Mouse (Mus musculus): ENCODE measurements around the gene Nfkb1.

Gene Nfkb1

DNA sequence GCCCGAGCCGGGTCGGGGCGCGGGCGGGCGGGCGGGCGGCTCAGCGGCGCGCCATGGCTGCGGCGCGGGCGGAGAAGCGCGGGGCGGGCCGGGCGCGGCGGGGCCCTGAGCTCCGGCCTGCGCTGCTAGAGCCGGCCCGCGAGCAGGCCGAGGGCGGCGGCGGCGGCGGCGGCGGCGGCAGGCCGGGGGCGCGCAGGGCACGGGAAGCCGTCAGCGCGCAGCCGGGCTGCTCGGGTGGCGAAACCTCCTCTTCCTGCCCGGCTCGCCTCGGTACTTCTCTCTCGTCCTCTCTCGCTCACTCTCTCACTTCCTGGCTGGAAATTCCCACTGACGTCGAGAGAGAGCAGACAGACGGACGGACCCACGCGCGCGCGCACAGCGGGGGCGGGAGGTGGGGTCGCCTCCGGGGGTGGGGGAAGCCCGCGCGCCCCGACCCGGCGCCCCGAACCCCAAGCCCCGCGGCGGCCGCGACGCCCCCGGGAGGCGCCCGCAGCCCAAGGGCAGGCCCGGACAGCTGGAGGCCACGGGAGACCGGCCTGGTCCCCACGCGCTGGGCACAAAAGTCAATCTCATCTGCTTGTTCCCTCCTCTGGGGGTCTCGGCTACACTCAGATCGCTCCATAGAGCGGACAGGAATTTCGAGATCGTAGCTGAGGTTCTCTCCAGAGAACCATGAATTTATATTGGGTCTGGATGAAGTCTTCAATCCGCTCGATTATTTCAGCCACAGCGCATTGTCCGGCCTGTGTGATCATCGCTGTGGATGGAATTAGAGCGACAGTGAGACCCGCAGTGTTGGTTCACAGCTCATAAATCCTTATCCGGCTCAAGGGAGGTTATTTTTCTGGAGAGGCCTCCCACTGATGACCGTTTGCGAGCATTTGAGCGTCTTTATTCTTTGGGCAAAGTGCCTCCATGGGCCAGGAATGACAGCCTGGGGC lies at the start of gene Nfkb1:
Nfkb1 (minus strand) TSS at position 357 of the 941 bp plus-strand sequence.
- DNase-seq (ENCODE audit: low spot score in 2 of 2), result peak in 1 of 2 experiments; percentile 51

- no peak for DNase-seq (ENCODE audit: low spot score in 2 of 2)
These were observed 49.4 kb upstream of the Nfkb1 start for GRCm38 (mm10) chr3:135740711-135741110.

DNA sequence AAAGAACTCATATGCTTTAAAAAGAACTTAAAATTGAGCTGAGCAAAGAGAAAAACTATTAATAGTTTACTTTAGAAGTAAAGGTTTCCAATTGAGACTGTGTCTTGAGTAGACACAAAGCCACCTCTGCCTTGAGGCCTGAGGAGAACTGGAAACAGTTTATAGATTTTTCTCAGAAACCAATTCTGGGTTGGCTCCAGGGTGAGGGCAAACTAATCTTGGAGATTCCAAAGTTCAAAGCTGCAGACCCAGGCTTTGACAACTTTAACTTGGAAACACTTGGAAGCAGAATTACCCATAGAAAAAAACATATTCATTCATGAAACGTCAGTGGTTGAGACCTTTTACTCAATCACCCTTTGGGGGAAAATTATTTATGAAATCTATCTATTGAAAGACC lies 43.4 kb upstream of the Nfkb1 start:
- no peak for DNase-seq (ENCODE audit: low spot score in 2 of 2)

DNA sequence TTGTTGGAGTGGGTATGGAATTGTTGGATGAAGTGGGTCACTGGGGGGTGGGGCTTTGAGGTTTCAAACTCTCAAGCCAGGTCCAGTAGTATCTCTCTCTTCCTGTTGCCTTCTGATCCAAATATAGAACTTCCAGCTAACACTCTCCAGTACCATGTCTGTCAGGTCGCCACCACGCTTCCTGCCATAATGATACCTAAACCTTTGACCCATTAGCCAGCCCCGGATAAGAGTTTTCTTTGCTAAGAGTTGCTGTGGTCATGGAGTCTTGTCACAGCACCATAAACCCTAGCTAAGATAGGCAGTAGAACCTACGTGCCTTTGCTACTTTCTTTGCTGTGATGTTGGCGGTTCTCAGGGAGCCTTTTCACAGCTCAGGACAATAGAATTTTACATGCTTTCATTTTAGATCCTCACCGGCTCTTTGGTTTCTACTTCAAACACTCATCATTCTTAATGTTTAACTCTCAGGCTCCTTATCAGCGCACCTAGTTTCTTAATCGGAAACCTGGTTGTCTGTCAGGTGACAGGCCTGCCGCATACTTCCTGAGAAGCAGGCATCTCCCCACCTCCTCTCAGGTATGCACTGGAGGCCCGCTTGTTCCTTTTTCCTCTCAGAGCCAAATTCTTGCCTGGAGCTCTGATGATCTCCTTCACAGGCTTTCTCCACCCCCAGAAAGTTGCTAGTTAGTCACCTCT lies 41.5 kb upstream of the Nfkb1 start:
- no peak for DNase-seq (ENCODE audit: low spot score in 2 of 2)

DNA sequence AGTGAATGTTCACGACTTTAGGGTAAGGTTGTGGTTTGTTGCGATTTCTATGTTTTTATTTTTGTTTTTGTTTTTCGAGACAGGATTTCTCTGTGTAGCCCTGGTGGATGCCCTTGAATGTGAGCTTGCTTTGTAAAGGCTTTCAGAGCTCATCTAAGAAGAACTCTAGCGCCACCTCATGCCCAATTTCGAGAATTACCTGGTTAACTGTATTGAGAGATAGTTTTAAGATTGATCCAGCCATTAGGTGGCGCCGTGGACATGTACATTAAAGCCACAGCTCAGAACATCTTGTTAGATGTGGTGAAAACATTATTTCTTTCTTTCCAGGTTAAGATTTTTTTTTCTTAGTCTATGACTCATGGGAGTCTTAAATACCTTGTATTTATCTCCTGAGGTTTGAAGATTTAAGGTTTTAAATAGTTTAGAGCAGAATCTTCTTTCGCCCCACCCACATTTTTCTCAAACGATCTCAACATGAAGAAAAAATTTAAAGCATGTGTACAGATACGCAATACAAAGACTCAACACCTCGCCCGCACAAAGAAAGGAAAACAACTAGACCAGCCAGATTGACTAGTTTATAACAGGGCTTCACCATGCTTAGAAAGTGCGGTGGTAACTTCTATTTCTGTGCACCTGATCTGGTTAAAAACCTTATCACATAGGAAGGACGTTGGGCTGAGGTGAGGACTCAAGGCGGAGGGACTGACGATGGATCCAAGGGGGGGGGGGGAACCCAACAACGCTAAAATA lies 40.1 kb upstream of the Nfkb1 start:
- peak; percentile 92 to 100 for DNase-seq (ENCODE audit: low spot score in 2 of 2)

DNA sequence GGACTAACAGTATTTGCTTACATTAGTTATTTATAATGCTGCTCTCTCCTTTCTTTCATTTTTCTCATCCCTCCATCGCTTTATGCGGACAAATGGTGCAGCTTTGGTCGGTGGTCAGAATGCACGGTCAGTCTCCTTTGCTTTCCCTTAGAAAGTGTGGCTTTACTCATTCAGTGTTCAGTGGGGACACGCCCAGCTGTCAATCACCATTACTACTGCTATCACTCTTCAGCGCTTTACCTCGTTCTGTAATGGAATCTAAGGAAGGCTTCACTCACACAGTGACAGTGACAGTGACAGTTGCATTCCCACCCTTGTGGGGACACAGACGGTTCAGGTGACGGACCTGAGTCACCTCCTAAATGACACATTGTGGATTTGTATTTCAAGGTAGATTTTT lies 39.4 kb upstream of the Nfkb1 start:
- DNase-seq (ENCODE audit: low spot score in 2 of 2), result peak in 1 of 2 experiments; percentile 16

DNA sequence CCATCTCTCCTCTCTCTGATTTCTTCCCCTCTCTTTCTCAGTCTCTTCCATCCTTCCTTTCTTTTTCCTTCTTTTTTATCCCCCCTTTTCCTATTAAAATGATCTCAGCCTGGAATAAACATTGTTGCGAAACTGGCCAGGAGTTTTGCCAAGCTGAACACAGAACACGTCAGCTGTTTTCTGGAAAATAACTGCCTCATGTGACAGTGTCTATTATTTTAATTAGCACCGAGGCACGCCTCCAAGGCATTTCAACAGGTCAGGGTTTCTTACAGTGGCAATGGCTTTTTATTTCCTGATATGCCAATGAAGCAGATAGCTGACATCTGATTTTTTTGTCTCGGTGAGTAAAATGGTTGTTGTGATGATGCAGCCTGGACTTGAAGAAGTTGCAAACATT lies 38.2 kb upstream of the Nfkb1 start:
- DNase-seq (ENCODE audit: low spot score in 2 of 2), result no peak

DNA sequence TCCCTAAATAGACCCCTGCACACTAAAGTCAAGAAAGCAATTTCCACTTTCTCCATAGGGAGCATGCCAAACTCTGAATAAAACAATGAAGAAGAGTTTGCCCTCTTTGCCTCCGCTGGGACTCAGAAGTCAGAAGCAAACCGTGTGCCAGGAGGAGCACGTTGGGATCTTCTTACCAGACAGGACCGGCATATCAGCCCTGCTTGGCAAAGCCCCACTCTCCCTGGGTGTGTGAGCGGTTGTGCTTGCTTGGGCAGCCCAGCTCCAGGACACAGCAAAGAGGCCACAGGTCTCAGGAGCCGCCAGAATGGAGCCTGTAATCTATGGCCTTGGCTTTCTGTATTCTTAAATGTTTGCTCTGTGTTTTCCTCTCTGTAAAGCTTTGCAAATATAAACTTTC lies 37.6 kb upstream of the Nfkb1 start:
- no peak for DNase-seq (ENCODE audit: low spot score in 2 of 2)

- DNase-seq (ENCODE audit: low spot score in 2 of 2), result no peak
These were observed 36.0 kb upstream of the Nfkb1 start for GRCm38 (mm10) chr3:135727339-135727738.

GRCm38 (mm10) chr3:135726521-135727275 lies 35.4 kb upstream of the Nfkb1 start:
- DNase-seq (ENCODE audit: low spot score in 2 of 2), result no peak

DNA sequence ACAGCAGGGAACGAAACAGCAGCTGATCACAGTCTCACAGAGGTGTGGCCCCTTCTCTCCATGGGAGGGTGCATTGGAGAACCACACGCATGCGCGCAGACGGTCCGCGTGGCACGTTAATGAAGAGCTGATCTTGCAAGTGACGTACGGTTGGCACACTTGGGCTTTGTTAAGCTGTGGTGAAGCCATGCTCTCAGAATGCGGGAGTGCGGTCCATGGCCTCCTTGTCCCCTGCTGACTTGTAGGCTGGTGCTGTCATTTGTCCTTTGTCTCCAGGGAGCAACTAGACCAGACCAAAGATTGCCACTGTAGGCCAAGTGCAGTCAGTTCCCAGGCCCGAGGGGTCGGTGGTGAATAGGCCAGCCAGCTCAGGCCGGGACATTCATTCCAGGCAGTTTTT lies 34.7 kb upstream of the Nfkb1 start:
- DNase-seq (ENCODE audit: low spot score in 2 of 2), result no peak

- DNase-seq (ENCODE audit: low spot score in 2 of 2), result no peak
These were observed 30.8 kb upstream of the Nfkb1 start for GRCm38 (mm10) chr3:135722104-135722503.

GRCm38 (mm10) chr3:135719969-135720368 lies 28.6 kb upstream of the Nfkb1 start:
- DNase-seq (ENCODE audit: low spot score in 2 of 2), result no peak

DNA sequence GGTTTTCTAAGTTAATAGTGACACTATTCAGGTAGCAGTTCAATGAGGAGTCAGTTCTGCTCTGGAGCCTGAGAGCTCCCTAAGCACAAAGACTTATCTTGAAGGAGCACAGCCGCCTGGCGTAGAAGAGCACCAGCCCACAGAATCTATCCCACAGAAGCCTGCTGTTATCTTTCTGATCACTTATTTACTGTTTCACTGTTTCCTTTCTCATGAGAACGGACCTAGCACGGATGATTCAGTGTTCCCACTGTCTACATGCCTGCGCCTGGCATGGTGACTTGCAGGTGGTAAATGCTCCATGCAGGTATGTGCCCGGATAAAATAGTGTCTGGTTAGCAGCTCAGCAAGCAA lies 27.8 kb upstream of the Nfkb1 start:
- DNase-seq (ENCODE audit: low spot score in 2 of 2), result no peak

DNA sequence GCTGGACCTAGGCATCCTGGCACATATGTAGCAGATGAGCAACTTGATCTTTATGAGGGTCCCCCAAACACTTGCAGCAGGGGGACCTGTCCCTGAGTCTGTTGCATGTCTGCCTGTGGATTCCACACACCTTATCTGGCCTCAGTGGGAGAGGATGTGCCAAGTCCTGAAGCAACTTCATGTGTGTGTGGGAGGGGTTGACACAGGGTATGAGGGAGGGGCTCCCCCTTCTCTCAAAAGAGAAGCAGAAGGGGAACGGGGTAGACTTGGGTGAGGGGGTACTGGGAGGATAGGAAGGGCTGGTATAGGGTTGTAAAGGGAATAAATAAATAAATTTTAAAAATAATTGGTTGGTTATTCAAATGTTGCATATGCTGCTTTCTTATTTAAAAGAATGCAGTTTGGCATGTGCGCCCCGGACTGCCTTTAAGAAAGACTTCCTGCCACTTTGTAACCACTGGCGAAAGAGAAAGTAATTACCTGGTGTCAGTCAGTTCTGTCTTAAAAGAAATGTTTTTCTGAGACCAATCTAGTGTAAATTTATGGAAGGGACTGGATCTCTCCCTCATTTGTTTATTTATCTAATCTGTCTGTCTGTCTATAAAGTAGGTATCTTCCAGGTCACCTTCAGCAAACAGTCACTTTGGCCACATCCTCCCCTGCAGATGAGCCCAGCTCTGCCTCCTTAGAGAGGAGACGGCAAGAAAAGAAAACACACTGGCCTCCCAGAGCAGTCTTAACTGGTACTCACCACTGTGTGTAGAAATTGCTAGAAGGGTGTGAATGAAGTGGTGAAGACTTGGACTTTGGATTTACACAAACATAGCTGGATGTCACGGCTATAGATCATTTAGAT lies 27.2 kb upstream of the Nfkb1 start:
- DNase-seq (ENCODE audit: low spot score in 2 of 2), result no peak

DNA sequence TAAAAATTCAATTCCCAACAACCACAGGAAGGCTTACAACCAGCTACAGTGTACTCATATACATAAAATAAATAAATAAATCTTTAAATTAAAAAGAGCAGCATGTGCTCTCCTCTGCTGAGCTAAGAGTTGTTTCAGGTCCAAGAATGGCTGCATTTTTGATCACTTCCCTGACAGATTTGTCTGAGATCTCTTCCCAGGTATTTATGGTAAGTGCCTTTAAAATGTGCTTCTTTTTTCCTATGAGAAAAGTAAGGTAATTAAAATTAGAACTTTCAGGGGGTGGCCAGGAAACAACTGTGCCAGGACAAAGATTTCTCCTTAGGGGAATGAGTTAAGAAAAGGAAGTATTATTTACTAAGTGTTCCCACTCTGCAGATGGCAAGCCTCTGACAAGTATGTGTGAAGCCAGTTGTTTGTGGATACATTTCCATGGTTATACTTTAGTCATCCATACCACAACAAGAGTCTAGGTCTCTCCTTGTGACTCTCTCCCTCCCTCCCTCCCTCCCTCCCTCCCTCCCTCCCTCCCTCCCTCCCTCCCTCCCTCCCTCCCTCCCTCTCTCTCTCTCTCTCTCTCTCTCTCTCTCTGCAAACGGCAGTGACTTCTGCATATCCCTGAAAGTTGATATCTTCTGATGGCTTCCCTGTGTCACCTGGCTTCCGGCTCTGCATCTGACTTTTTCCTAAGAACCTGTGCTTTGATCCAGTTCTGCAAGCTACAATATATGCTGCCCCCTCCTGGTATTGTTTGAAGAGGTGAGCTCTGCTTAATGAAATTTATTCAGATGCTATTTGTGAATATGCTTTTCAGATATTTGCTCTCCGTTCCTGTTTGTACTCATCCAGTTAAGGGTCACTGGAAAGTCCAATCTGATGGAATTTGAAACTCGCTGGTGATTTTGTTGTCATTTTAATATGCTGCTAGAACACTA lies 21.9 kb upstream of the Nfkb1 start:
- DNase-seq (ENCODE audit: low spot score in 2 of 2), result peak in 1 of 2 experiments; percentile 33

DNA sequence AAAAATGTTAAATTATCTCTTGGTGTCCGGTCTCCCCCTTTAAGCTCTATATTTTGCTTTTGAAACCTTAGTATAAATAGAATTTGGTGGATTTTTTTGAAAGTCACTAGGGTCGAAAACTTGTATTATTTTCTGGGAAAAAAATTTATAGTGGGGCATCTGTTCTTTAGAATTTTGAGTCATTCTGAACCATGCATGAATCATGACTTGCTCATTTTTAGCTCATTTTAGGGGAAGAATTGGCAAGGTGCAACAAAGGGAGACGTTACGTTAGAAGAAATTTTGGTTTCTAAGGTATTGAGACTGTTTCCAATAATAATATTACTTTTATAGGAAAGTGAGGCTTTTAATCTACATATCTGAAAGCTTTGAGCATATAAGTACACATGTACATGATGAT lies 20.3 kb upstream of the Nfkb1 start:
- no peak for DNase-seq (ENCODE audit: low spot score in 2 of 2)

- DNase-seq (ENCODE audit: low spot score in 2 of 2), result no peak
These were observed 19.8 kb upstream of the Nfkb1 start for GRCm38 (mm10) chr3:135711040-135711570.

GRCm38 (mm10) chr3:135703307-135703706 lies 12.0 kb upstream of the Nfkb1 start:
- no peak for DNase-seq (ENCODE audit: low spot score in 2 of 2)
